Mouse (Mus musculus): ENCODE results near the gene Slc22a15. TPM values are rescaled to one million over a fixed set of nuclear protein-coding genes. Genes with fewer than 3 reads are reported as not detected.

Gene Slc22a15
- polyA plus RNA-seq, 1 experiment from 2014 or later = 5.5 TPM

DNA sequence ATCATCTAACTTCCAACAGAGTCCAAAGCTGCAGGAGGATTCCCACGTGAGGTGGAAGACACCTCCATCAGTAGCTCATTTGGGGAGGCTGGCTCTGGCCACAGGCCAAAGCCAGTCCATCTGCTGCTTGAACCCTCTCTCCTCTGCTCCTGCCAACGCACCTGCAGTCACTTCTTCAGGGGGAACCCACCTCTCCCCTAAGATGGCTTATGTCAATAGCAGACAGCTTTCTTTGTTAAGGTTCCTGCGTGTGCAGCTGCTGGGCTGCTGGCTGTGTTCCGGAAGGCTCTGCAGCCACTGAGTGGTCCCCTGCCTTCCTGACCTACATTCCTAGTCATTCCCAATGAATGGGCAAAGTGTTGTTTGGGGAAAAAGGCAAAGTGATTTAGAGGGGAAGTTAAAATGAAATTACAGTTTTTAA lies 57.2 kb downstream of the Slc22a15 start:
- no peak overlapping the region for H3K9ac ChIP-seq (ENCODE audit: low read length)
- DNase-seq (ENCODE audit: low spot score) (no peak), ATAC-seq (replicated peaks; ENCODE audit: low FRiP score) (no peak)
- 77% methylated on average over 4 of the region's 4 CpGs for WGBS
- H3K27me3 ChIP-seq (ENCODE audit: control insufficient read depth, insufficient read depth, low read length) = no peaks in the 10 kb centered on the region
- H3K4me1 ChIP-seq (replicated peaks; ENCODE audit: control insufficient read depth, insufficient read depth, low read length) = no peaks in the 10 kb centered on the region
- H3K4me2 ChIP-seq (ENCODE audit: low read depth, low read length, severe bottlenecking) = no peak overlapping the region
- no peaks in the 10 kb centered on the region for H3K9me3 ChIP-seq (ENCODE audit: control insufficient read depth, low read length)
- H3K27ac ChIP-seq (ENCODE audit: low read depth, low read length) = no peak overlapping the region
- H3K36me3 ChIP-seq (ENCODE audit: control insufficient read depth, insufficient read depth, low read length) = no peaks in the 10 kb centered on the region
- no peak overlapping the region for H3K4me3 ChIP-seq (ENCODE audit: low read depth, low read length)

DNA sequence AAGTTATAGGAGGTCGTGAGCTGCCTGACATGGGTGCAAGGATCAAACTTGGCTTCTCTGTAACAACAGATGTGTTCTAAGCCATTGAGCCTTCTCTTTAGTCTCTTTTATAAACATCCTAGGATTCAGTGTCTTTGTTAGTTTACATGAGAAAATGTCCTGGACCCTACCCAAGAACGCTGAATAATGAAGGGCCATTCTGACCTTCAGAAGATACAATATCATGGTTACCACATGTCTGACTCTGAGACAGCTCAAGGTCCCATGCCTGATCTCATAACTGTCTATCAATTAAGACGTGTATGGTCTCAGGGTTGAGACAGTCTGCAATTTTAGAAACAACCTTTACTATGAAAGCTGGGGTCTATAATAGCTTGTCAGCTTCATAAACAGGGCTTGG lies 62.4 kb downstream of the Slc22a15 start:
- WGBS = 84% methylated on average over 3 of the region's 3 CpGs
- no peak overlapping the region for H3K27ac ChIP-seq (ENCODE audit: low read depth, low read length)
- H3K4me1 ChIP-seq (replicated peaks; ENCODE audit: control insufficient read depth, insufficient read depth, low read length) = no peaks in the 10 kb centered on the region; the same call in 1 of the 2 replicates
- no peaks in the 10 kb centered on the region for H3K27me3 ChIP-seq (ENCODE audit: control insufficient read depth, insufficient read depth, low read length)
- no peak overlapping the region for H3K4me3 ChIP-seq (ENCODE audit: low read depth, low read length)
- H3K36me3 ChIP-seq (ENCODE audit: control insufficient read depth, insufficient read depth, low read length) = no peaks in the 10 kb centered on the region
- no peak for ATAC-seq (replicated peaks; ENCODE audit: low FRiP score)
- no peaks in the 10 kb centered on the region for H3K9me3 ChIP-seq (ENCODE audit: control insufficient read depth, low read length)
- H3K4me2 ChIP-seq (ENCODE audit: low read depth, low read length, severe bottlenecking) = no peak overlapping the region
- no peak for DNase-seq (ENCODE audit: low spot score)
- no peak overlapping the region for H3K9ac ChIP-seq (ENCODE audit: low read length)

DNA sequence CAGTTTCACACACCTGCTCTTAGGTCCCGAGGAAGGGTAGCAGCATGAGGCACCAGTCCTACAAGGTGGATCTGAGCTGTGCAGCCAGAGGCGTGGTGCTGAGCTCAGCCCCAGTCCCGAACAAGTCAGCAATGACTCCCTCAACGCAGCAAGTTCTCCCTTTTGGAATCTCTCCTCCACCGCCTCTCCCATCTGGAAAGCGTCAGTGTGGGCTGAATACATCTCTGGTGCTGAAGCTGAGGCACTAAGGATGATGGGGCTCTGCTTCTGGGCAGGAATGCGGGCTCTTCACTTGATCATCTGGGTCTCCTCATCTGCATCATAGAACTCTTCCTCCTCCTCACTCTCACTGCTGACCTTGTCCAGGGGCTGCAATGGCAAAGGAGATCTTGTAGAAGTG lies 64.1 kb downstream of the Slc22a15 start:
- WGBS = 68% methylated on average over 7 of the region's 7 CpGs
- DNase-seq (ENCODE audit: low spot score) = no peak

DNA sequence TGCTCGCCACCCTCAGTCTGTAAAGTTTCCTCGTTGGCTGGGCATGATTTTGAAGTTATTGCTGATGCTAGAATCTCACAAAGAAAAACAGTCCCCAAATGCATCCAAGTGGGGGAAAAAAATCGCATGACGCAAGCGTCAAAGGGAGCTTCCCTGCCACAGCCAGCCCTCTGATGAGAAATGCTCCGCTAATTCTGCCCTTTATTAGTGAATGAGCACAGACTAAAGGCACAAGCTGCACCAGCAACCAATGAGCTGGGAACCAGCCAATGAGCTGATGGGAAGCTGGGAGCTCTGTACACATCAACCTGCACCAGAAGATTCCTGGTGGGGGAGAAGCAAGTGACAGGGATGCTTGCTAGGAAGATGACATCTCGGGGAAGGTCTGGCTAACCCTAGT lies 64.5 kb downstream of the Slc22a15 start:
- Histone ChIP-seq H3K27me3 (ENCODE audit: control insufficient read depth, insufficient read depth, low read length) (no peaks in the 10 kb centered on the region), H3K9me3 (ENCODE audit: control insufficient read depth, low read length) (no peaks in the 10 kb centered on the region), H3K4me3 (ENCODE audit: low read depth, low read length) (no peak overlapping the region), H3K4me1 (replicated peaks; ENCODE audit: control insufficient read depth, insufficient read depth, low read length) (no peaks in the 10 kb centered on the region; the same call in 1 of the 2 replicates), H3K27ac (ENCODE audit: low read depth, low read length) (no peak overlapping the region), H3K36me3 (ENCODE audit: control insufficient read depth, insufficient read depth, low read length) (no peaks in the 10 kb centered on the region), H3K9ac (ENCODE audit: low read length) (no peak overlapping the region), H3K4me2 (ENCODE audit: low read depth, low read length, severe bottlenecking) (no peak overlapping the region)
- DNase-seq (ENCODE audit: low spot score) (no peak), ATAC-seq (replicated peaks; ENCODE audit: low FRiP score) (no peak)
- WGBS = 58% methylated on average over 7 of the region's 7 CpGs

More for the DNA sequence above, 64.1 kb downstream of the Slc22a15 start:
- Histone ChIP-seq H3K27me3 (ENCODE audit: control insufficient read depth, insufficient read depth, low read length) (no peaks in the 10 kb centered on the region), H3K9ac (ENCODE audit: low read length) (no peak overlapping the region), H3K4me3 (ENCODE audit: low read depth, low read length) (no peak overlapping the region), H3K4me1 (replicated peaks; ENCODE audit: control insufficient read depth, insufficient read depth, low read length) (no peaks in the 10 kb centered on the region; the same call in 1 of the 2 replicates), H3K36me3 (ENCODE audit: control insufficient read depth, insufficient read depth, low read length) (no peaks in the 10 kb centered on the region), H3K9me3 (ENCODE audit: control insufficient read depth, low read length) (no peaks in the 10 kb centered on the region), H3K27ac (ENCODE audit: low read depth, low read length) (no peak overlapping the region), H3K4me2 (ENCODE audit: low read depth, low read length, severe bottlenecking) (no peak overlapping the region)
- ATAC-seq (replicated peaks; ENCODE audit: low FRiP score) = no peak

DNA sequence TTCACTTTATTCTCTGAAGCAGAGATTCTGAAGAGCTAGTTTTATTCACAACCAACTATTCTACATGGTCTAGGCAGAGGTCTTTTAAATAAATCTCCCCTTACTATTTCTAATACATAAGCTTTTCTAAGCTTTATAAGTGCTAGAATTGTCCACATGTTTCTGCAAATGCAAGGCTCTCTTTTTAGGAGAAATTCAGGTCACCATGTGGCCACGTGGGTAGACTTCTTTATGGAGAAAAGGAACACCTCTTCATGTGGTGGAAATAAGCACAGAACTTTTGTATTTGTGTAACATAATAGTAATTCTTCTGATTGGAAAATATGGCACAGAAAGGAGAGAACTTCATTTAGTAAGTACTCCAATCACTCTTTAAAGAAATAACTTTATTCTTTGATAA lies 70.2 kb downstream of the Slc22a15 start:
- Histone ChIP-seq H3K4me3 (ENCODE audit: low read depth, low read length) (no peak overlapping the region), H3K9ac (ENCODE audit: low read length) (no peak overlapping the region), H3K4me1 (replicated peaks; ENCODE audit: control insufficient read depth, insufficient read depth, low read length) (no peaks in the 10 kb centered on the region), H3K36me3 (ENCODE audit: control insufficient read depth, insufficient read depth, low read length) (no peaks in the 10 kb centered on the region), H3K9me3 (ENCODE audit: control insufficient read depth, low read length) (no peaks in the 10 kb centered on the region), H3K4me2 (ENCODE audit: low read depth, low read length, severe bottlenecking) (no peak overlapping the region), H3K27ac (ENCODE audit: low read depth, low read length) (no peak overlapping the region), H3K27me3 (ENCODE audit: control insufficient read depth, insufficient read depth, low read length) (no peaks in the 10 kb centered on the region)
- ATAC-seq (replicated peaks; ENCODE audit: low FRiP score) = no peak
- WGBS = 78% methylated on average over 1 of the region's 1 CpGs
- no peak for DNase-seq (ENCODE audit: low spot score)

DNA sequence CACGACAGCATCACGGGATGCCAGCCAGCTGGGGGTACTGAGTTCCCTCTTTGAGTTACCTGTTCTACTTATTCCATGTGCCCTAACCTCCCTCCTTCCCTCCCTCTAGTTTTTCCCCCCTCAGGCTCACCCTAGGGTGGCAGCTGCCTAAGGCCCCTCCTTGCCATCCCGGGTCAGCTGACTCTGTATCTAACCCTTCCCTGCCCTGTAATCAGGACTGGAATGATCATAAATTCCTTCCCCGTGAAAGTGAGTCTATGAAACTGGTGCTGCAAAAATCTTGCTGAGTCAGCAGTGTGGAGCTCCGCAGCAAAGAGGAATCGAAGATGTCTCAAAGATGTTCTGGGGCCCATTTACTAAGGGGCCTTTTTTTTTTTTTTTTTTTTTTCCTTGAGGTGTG lies 72.9 kb downstream of the Slc22a15 start:
- Histone ChIP-seq H3K4me2 (ENCODE audit: low read depth, low read length, severe bottlenecking) (no peak overlapping the region), H3K27ac (ENCODE audit: low read depth, low read length) (no peak overlapping the region), H3K27me3 (ENCODE audit: control insufficient read depth, insufficient read depth, low read length) (no peaks in the 10 kb centered on the region), H3K4me1 (replicated peaks; ENCODE audit: control insufficient read depth, insufficient read depth, low read length) (no peaks in the 10 kb centered on the region), H3K9ac (ENCODE audit: low read length) (no peak overlapping the region), H3K36me3 (ENCODE audit: control insufficient read depth, insufficient read depth, low read length) (no peaks in the 10 kb centered on the region), H3K4me3 (ENCODE audit: low read depth, low read length) (no peak overlapping the region), H3K9me3 (ENCODE audit: control insufficient read depth, low read length) (no peaks in the 10 kb centered on the region)
- ATAC-seq (replicated peaks; ENCODE audit: low FRiP score) = no peak
- 88% methylated on average over 6 of the region's 6 CpGs for WGBS
- no peak for DNase-seq (ENCODE audit: low spot score)

DNA sequence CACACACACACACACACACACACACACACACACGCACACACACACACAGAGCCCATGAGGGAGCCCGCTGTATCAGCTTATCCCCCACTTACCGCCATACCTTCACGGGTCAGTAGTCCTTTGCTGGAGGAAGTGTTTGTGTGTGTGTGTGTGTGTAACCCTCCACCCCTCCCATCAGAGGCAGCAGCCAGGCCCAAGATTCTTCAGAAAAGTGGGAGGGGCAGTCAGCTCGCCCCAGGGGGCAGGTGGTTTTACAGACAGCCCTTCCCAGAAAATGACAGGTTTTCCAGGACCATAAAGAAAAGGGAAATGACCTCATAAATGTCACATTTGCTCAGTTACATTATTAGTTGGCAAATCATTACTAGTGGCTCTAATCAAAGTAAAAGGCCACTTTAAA lies 75.4 kb downstream of the Slc22a15 start, which contains the start of gene Mab21l3:
Gene Mab21l3 (minus strand): TSS at position 144 of the 400 bp plus-strand sequence.
- Histone ChIP-seq H3K9ac (ENCODE audit: low read length) (no peak within 1 kb of the TSS), H3K36me3 (ENCODE audit: control insufficient read depth, insufficient read depth, low read length) (no peaks in the 10 kb centered on the region), H3K9me3 (ENCODE audit: control insufficient read depth, low read length) (no peaks in the 10 kb centered on the region), H3K4me2 (ENCODE audit: low read depth, low read length, severe bottlenecking) (no peak within 1 kb of the TSS), H3K4me3 (ENCODE audit: low read depth, low read length) (no peak within 1 kb of the TSS), H3K4me1 (replicated peaks; ENCODE audit: control insufficient read depth, insufficient read depth, low read length) (no peaks in the 10 kb centered on the region), H3K27ac (ENCODE audit: low read depth, low read length) (no peak within 1 kb of the TSS), H3K27me3 (ENCODE audit: control insufficient read depth, insufficient read depth, low read length) (no peaks in the 10 kb centered on the region)
- 89% methylated on average over 5 of the region's 5 CpGs for WGBS
- no peak for ATAC-seq (replicated peaks; ENCODE audit: low FRiP score)
- DNase-seq (ENCODE audit: low spot score) = no peak

DNA sequence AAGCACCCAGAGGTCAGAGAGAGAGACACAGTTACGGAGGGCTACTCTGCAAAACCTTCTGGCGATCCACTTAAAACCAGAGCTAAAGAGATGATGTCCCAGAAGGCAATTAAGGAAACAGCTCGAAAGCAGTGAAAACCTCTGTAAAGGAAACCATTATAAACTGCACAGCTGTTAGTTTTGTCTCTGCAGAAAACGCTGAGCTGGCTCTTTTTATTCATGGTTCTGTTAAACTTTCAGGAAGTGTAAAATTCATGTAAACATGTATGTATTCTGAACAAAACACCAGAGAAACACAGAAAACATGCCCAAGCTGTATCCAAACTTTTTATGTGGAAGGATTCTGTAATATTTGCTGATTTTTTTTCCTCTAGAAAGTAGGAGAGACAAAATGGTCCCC lies 78.2 kb downstream of the Slc22a15 start:
- no peaks in the 10 kb centered on the region for H3K27me3 ChIP-seq (ENCODE audit: control insufficient read depth, insufficient read depth, low read length)
- no peak overlapping the region for H3K27ac ChIP-seq (ENCODE audit: low read depth, low read length)
- H3K4me3 ChIP-seq (ENCODE audit: low read depth, low read length) = no peak overlapping the region
- no peaks in the 10 kb centered on the region for H3K36me3 ChIP-seq (ENCODE audit: control insufficient read depth, insufficient read depth, low read length)
- H3K9ac ChIP-seq (ENCODE audit: low read length) = no peak overlapping the region
- H3K4me2 ChIP-seq (ENCODE audit: low read depth, low read length, severe bottlenecking) = no peak overlapping the region
- no peaks in the 10 kb centered on the region for H3K4me1 ChIP-seq (replicated peaks; ENCODE audit: control insufficient read depth, insufficient read depth, low read length)
- 73% methylated on average over 4 of the region's 4 CpGs for WGBS
- ATAC-seq (replicated peaks; ENCODE audit: low FRiP score) (no peak), DNase-seq (ENCODE audit: low spot score) (no peak)
- no peaks in the 10 kb centered on the region for H3K9me3 ChIP-seq (ENCODE audit: control insufficient read depth, low read length)

DNA sequence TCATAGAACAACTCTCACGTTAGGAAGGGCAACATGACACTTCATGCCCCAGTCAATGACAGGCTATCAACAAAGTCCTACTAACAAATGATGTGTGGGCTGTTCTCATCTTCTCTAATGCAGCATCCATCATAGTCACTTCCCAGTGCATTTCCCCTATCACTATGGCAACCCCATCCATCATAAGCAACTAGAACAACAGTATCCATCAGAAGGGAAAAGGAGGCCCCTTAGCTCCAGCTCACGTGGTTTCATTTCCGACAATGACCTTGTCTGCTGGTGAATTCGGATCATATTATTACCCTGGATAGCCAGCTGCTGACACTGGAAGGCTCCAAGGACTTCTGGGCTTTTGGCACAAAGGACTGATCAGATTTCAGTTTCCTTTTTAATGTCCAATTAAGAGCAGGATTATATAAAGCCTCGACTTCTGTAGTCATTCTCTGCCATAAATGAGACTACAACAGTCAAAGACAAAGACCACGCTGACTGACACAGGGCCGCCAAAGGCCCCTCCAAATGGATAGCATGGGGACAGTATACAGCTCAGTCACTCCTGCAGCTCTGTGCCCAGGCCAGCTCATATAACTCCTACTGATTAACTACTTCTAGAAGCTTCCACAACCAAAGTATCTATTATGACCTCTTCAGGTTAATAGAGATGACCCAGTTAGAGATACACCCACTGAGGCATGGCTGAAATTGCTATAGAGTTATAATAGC lies 81.7 kb downstream of the Slc22a15 start:
- Histone ChIP-seq H3K27me3 (ENCODE audit: control insufficient read depth, insufficient read depth, low read length) (no peaks in the 10 kb centered on the region), H3K9ac (ENCODE audit: low read length) (no peak overlapping the region), H3K4me1 (replicated peaks; ENCODE audit: control insufficient read depth, insufficient read depth, low read length) (no peaks in the 10 kb centered on the region), H3K4me3 (ENCODE audit: low read depth, low read length) (no peak overlapping the region), H3K27ac (ENCODE audit: low read depth, low read length) (no peak overlapping the region), H3K4me2 (ENCODE audit: low read depth, low read length, severe bottlenecking) (no peak overlapping the region), H3K36me3 (ENCODE audit: control insufficient read depth, insufficient read depth, low read length) (no peaks in the 10 kb centered on the region), H3K9me3 (ENCODE audit: control insufficient read depth, low read length) (no peaks in the 10 kb centered on the region)
- DNase-seq (ENCODE audit: low spot score) = peak; percentile 38
- no peak for ATAC-seq (replicated peaks; ENCODE audit: low FRiP score)
- 83% methylated on average over 7 of the region's 7 CpGs for WGBS

Data from forebrain, embryonic 11.5 days (tissue).